Mouse (Mus musculus): ENCODE measurements around the gene Timm10b. TPM values are rescaled to one million over a fixed set of nuclear protein-coding genes. Genes with fewer than 3 reads are reported as not detected.

Gene Timm10b
- polyA plus RNA-seq, 1 experiment = 32.2 TPM

GRCm38 (mm10) chr7:105650639-105651435 lies 11.0 kb downstream of the Timm10b start, which contains the start of gene Dnhd1:
Gene Dnhd1 (plus strand): TSS chr7:105650827.
- Histone ChIP-seq H3K36me3 (ENCODE audit: control insufficient read depth, insufficient read depth, low read length, poor library complexity, severe bottlenecking) (no peaks in the 10 kb centered on the region), H3K4me1 (ENCODE audit: control insufficient read depth, insufficient read depth, low read length) (no peaks in the 10 kb centered on the region), H3K9ac (ENCODE audit: low read depth, poor library complexity, severe bottlenecking) (0 out of 2 replicates have a peak within 1 kb of the TSS, but pooled peaks have one; percentile 16), H3K27me3 (ENCODE audit: control insufficient read depth, insufficient read depth, low read length, poor library complexity, severe bottlenecking) (no peaks in the 10 kb centered on the region), H3K9me3 (replicated peaks; ENCODE audit: control insufficient read depth, insufficient read depth, low read length, poor library complexity, severe bottlenecking) (no peaks in the 10 kb centered on the region), H3K27ac (ENCODE audit: insufficient read depth, low read length) (no peak within 1 kb of the TSS), H3K4me3 (ENCODE audit: low read depth, low read length) (peak within 1 kb of the TSS; percentile 60)
- TF ChIP-seq CTCF (IDR thresholded peaks at IDR 0.05; ENCODE audit: low read depth, low read length) (peak; percentile 42), POLR2A (IDR thresholded peaks at IDR 0.05; ENCODE audit: insufficient read depth, low read length) (no peak)

GRCm38 (mm10) chr7:105685541-105686197 lies 45.8 kb downstream of the Timm10b start:
- Histone ChIP-seq H3K4me3 (ENCODE audit: low read depth, low read length) (no peak overlapping the region), H3K27me3 (ENCODE audit: control insufficient read depth, insufficient read depth, low read length, poor library complexity, severe bottlenecking) (no peaks in the 10 kb centered on the region), H3K36me3 (ENCODE audit: control insufficient read depth, insufficient read depth, low read length, poor library complexity, severe bottlenecking) (no peaks in the 10 kb centered on the region), H3K27ac (ENCODE audit: insufficient read depth, low read length) (no peak overlapping the region), H3K9ac (ENCODE audit: low read depth, poor library complexity, severe bottlenecking) (no peak overlapping the region), H3K9me3 (replicated peaks; ENCODE audit: control insufficient read depth, insufficient read depth, low read length, poor library complexity, severe bottlenecking) (no peaks in the 10 kb centered on the region), H3K4me1 (ENCODE audit: control insufficient read depth, insufficient read depth, low read length) (no peaks in the 10 kb centered on the region)
- TF ChIP-seq CTCF (IDR thresholded peaks at IDR 0.05; ENCODE audit: low read depth, low read length) = no peak
- no peak for TF ChIP-seq EP300 (IDR thresholded peaks at IDR 0.05; ENCODE audit: insufficient read depth, low read depth, low read length)
- TF ChIP-seq POLR2A (IDR thresholded peaks at IDR 0.05; ENCODE audit: insufficient read depth, low read length) = no peak

GRCm38 (mm10) chr7:105690875-105691274 lies 51.0 kb downstream of the Timm10b start:
- Histone ChIP-seq H3K4me3 (ENCODE audit: low read depth, low read length) (no peak overlapping the region), H3K4me1 (ENCODE audit: control insufficient read depth, insufficient read depth, low read length) (no peaks in the 10 kb centered on the region), H3K9ac (ENCODE audit: low read depth, poor library complexity, severe bottlenecking) (no peak overlapping the region), H3K36me3 (ENCODE audit: control insufficient read depth, insufficient read depth, low read length, poor library complexity, severe bottlenecking) (no peaks in the 10 kb centered on the region), H3K27ac (ENCODE audit: insufficient read depth, low read length) (no peak overlapping the region), H3K27me3 (ENCODE audit: control insufficient read depth, insufficient read depth, low read length, poor library complexity, severe bottlenecking) (no peaks in the 10 kb centered on the region), H3K9me3 (replicated peaks; ENCODE audit: control insufficient read depth, insufficient read depth, low read length, poor library complexity, severe bottlenecking) (no peaks in the 10 kb centered on the region)
- TF ChIP-seq POLR2A (IDR thresholded peaks at IDR 0.05; ENCODE audit: insufficient read depth, low read length) (no peak), CTCF (IDR thresholded peaks at IDR 0.05; ENCODE audit: low read depth, low read length) (no peak)

Other genes with a start within 250 kb of the Timm10b start
- gene Fam160a2, start 240.0 kb upstream of the Timm10b start, polyA plus RNA-seq (2011; ENCODE audit: insufficient read depth, insufficient read length, low read depth, missing spikeins) = 46.2 and 49.7 TPM in 2 replicates
- not detected in 2 replicates for gene Cnga4, start 235.5 kb upstream of the Timm10b start, polyA plus RNA-seq (2011; ENCODE audit: insufficient read depth, insufficient read length, low read depth, missing spikeins)
- 0.40 TPM in 1 of 2 replicates, not detected in the other for gene Cckbr, start 214.3 kb upstream of the Timm10b start, polyA plus RNA-seq (2011; ENCODE audit: insufficient read depth, insufficient read length, low read depth, missing spikeins)
- 0.96 and 1.1 TPM in 2 replicates for gene Cavin3, start 157.8 kb upstream of the Timm10b start, polyA plus RNA-seq (2011; ENCODE audit: insufficient read depth, insufficient read length, low read depth, missing spikeins)
- 16.2 and 17.1 TPM in 2 replicates for gene Smpd1, start 85.7 kb upstream of the Timm10b start, polyA plus RNA-seq (2011; ENCODE audit: insufficient read depth, insufficient read length, low read depth, missing spikeins)
- gene Apbb1, start 58.4 kb upstream of the Timm10b start, polyA plus RNA-seq (2011; ENCODE audit: insufficient read depth, insufficient read length, low read depth, missing spikeins) = 14.7 and 16.0 TPM in 2 replicates
- not detected in 2 replicates for gene Hpx, start 39.9 kb upstream of the Timm10b start, polyA plus RNA-seq (2011; ENCODE audit: insufficient read depth, insufficient read length, low read depth, missing spikeins)
- 28.8 and 36.8 TPM in 2 replicates for gene Trim3, start 6.5 kb upstream of the Timm10b start, polyA plus RNA-seq (2011; ENCODE audit: insufficient read depth, insufficient read length, low read depth, missing spikeins)
- gene Arfip2, start 360 bp downstream of the Timm10b start, polyA plus RNA-seq (2011; ENCODE audit: insufficient read depth, insufficient read length, low read depth, missing spikeins) = 33.2 and 36.4 TPM in 2 replicates
- 0.72 and 5.7 TPM in 2 replicates for gene Gm45799, start 496 bp downstream of the Timm10b start, polyA plus RNA-seq (2011; ENCODE audit: insufficient read depth, insufficient read length, low read depth, missing spikeins)
- 1.7 and 1.8 TPM in 2 replicates for gene Dnhd1, start 10.8 kb downstream of the Timm10b start, polyA plus RNA-seq (2011; ENCODE audit: insufficient read depth, insufficient read length, low read depth, missing spikeins)
- 90.9 and 107 TPM in 2 replicates for gene Ilk, start 96.5 kb downstream of the Timm10b start, polyA plus RNA-seq (2011; ENCODE audit: insufficient read depth, insufficient read length, low read depth, missing spikeins)
- 31.9 and 33.6 TPM in 2 replicates for gene Rrp8, start 97.3 kb downstream of the Timm10b start, polyA plus RNA-seq (2011; ENCODE audit: insufficient read depth, insufficient read length, low read depth, missing spikeins)
- gene Taf10, start 104.3 kb downstream of the Timm10b start, polyA plus RNA-seq (2011; ENCODE audit: insufficient read depth, insufficient read length, low read depth, missing spikeins) = 208 and 210 TPM in 2 replicates
- 68.2 and 74.8 TPM in 2 replicates for gene Tpp1, start 112.2 kb downstream of the Timm10b start, polyA plus RNA-seq (2011; ENCODE audit: insufficient read depth, insufficient read length, low read depth, missing spikeins)
- gene Dchs1, start 147.6 kb downstream of the Timm10b start, polyA plus RNA-seq (2011; ENCODE audit: insufficient read depth, insufficient read length, low read depth, missing spikeins) = 0.37 and 0.55 TPM in 2 replicates
- gene Mrpl17, start 171.0 kb downstream of the Timm10b start, polyA plus RNA-seq (2011; ENCODE audit: insufficient read depth, insufficient read length, low read depth, missing spikeins) = 103 and 108 TPM in 2 replicates

Measured in ES-Bruce4 (cell line).